ENCODE assay signal across 8 mouse cellular contexts in genomic region chr14:37238632-37239032, GRCm38 (mm10).
DNase-seq lines count a peak whose midpoint lies in the region; ATAC-seq lines count a peak whose summit lies in the region.

No protein-coding gene starts in this region.

- DNase-seq in NIH3T3 (ENCODE audit: low read depth), result peak; percentile 74
- DNase-seq in cerebellum, adult 18-20 months, result peak; percentile 89 to 94
- peak; percentile 61 for DNase-seq in forelimb bud, embryonic 11.5 days (ENCODE audit: low read depth, low spot score)
- DNase-seq in hindbrain, embryonic 10.5 days (ENCODE audit: low spot score), result peak; percentile 72
- peak; percentile 35 to 68 for DNase-seq in layer of hippocampus, adult 8-10 months (ENCODE audit: low spot score in 2 of 2)
- DNase-seq in retina, postnatal 1 day, result peak; percentile 83
- DNase-seq in urinary bladder, postnatal 36 days (ENCODE audit: low spot score in 2 of 2), result peak; percentile 13 to 56

- WGBS in hindbrain, embryonic 10.5 days, result 42% methylated on average over 4 of the region's 4 CpGs
- 39% methylated on average over 4 of the region's 4 CpGs for WGBS in lung, embryonic 16.5 days

- H3K27me3 ChIP-seq in hindbrain, embryonic 10.5 days (ENCODE audit: insufficient read depth, poor library complexity, severe bottlenecking), result no peaks in the 10 kb centered on the region
- no peaks in the 10 kb centered on the region for H3K27me3 ChIP-seq in lung, embryonic 16.5 days (ENCODE audit: control insufficient read depth, insufficient read depth, low read depth, low read length)

- peaks cover 3% of the 10 kb centered on the region for H3K4me1 ChIP-seq in hindbrain, embryonic 10.5 days (replicated peaks)
- H3K4me1 ChIP-seq in lung, embryonic 16.5 days (replicated peaks; ENCODE audit: control insufficient read depth, insufficient read depth, low read length), result no peaks in the 10 kb centered on the region

- no peaks in the 10 kb centered on the region for H3K36me3 ChIP-seq in hindbrain, embryonic 10.5 days
- H3K36me3 ChIP-seq in lung, embryonic 16.5 days (ENCODE audit: control insufficient read depth, insufficient read depth, low read length), result no peaks in the 10 kb centered on the region

- no peaks in the 10 kb centered on the region for H3K9me3 ChIP-seq in hindbrain, embryonic 10.5 days
- no peaks in the 10 kb centered on the region for H3K9me3 ChIP-seq in lung, embryonic 16.5 days (ENCODE audit: control insufficient read depth, low read length)

- no peak overlapping the region for H3K4me3 ChIP-seq in hindbrain, embryonic 10.5 days
- H3K4me3 ChIP-seq in lung, embryonic 16.5 days (ENCODE audit: low read length), result no peak overlapping the region

- peak overlapping the region; percentile 66; the same call in 1 of the 2 replicates for H3K27ac ChIP-seq in hindbrain, embryonic 10.5 days
- no peak overlapping the region for H3K27ac ChIP-seq in lung, embryonic 16.5 days (ENCODE audit: low read length)

- ATAC-seq in lung, embryonic 16.5 days (ENCODE audit: low read depth), result peak; percentile 81

- H3K4me2 ChIP-seq in lung, embryonic 16.5 days (ENCODE audit: low read depth, low read length), result no peak overlapping the region

- no peak overlapping the region for H3K9ac ChIP-seq in lung, embryonic 16.5 days (ENCODE audit: low read length)

Comparison
In these comparisons a context has a peak if more than half of its experiments do, and no peak if none do; other contexts are left out.
1. DNase-seq: peak in every context shown above with its lines; median percentile 92 in cerebellum, adult 18-20 months; 83 in retina, postnatal 1 day; 74 in NIH3T3; 72 in hindbrain, embryonic 10.5 days; 61 in forelimb bud, embryonic 11.5 days; 52 in layer of hippocampus, adult 8-10 months; 34 in urinary bladder, postnatal 36 days.